Mouse (Mus musculus): ENCODE results near the gene Vmn1r27. TPM values are rescaled to one million over a fixed set of nuclear protein-coding genes. Genes with fewer than 3 reads are reported as not detected.

Gene Vmn1r27
- polyA plus RNA-seq (2012; ENCODE audit: insufficient read depth, insufficient read length, missing spikeins), result not detected in 2 replicates

DNA sequence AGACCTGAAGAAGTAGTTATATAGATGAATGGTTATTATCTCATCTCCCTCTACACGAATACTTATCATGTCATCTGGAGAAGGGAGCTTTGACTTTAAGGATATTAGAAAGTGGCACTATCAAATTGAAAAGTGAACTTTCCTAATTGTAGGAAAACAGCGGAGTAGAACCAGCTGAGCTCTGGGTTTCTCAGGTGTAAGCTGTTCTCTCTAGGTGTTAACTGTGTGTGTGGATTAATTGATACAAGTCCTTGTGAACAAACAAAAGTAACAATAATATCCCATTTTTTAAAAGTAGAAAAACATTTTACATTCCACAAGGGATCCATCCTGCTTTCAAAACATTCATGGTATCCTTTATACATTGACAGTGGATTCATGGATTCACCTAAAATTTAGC, at the start of gene Vmn1r27:
Vmn1r27 (minus strand) TSS at position 101 of the 400 bp plus-strand sequence.
- no peak within 1 kb of the TSS for H3K27ac ChIP-seq (replicated peaks; ENCODE audit: low read depth, low read length)
- no peak within 1 kb of the TSS for H3K4me3 ChIP-seq (ENCODE audit: insufficient read depth, low read depth, low read length)
- H3K4me1 ChIP-seq (ENCODE audit: control insufficient read depth, insufficient read depth, insufficient read length, low read length), result no peaks in the 10 kb centered on the region

- H3K4me3 ChIP-seq (ENCODE audit: insufficient read depth, low read depth, low read length), result no peak within 1 kb of the TSS
- no peaks in the 10 kb centered on the region for H3K4me1 ChIP-seq (ENCODE audit: control insufficient read depth, insufficient read depth, insufficient read length, low read length)
- H3K27ac ChIP-seq (replicated peaks; ENCODE audit: low read depth, low read length), result no peak within 1 kb of the TSS
These were observed 43.1 kb upstream of the Vmn1r27 start, which contains the start of gene Vmn1r28 for GRCm38 (mm10) chr6:58261737-58262136. Gene Vmn1r28 (plus strand): TSS chr6:58262037.

DNA sequence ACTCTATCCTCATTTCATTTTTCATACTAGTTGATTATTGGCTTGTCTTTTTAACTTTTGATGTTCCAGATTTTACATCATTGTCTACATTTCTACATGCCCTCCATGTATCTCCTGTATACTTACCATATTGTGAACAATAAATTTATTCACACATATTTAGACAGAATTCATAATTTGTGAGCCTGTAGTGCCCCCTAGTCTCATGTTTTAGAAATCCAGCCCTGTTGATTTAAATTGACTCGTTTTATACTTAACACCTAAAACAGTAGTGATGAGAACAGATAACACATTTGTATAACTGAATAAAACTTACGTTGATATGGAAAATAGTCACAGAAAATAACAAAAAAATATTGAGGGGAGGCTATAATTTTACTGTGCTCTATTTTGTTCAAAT, 2.5 kb downstream of the Vmn1r27 start:
- H3K27ac ChIP-seq (replicated peaks; ENCODE audit: low read depth, low read length), result no peak overlapping the region
- H3K4me3 ChIP-seq (ENCODE audit: insufficient read depth, low read depth, low read length), result no peak overlapping the region
- no peaks in the 10 kb centered on the region for H3K4me1 ChIP-seq (ENCODE audit: control insufficient read depth, insufficient read depth, insufficient read length, low read length)

Other genes starting within 250 kb of the Vmn1r27 start
- gene Vmn1r25, start 238.0 kb downstream of the Vmn1r27 start, polyA plus RNA-seq (2012; ENCODE audit: insufficient read depth, insufficient read length, missing spikeins), result not detected in 2 replicates
- gene Vmn1r26, start 203.7 kb downstream of the Vmn1r27 start, polyA plus RNA-seq (2012; ENCODE audit: insufficient read depth, insufficient read length, missing spikeins), result not detected in 2 replicates
- not detected in 2 replicates for gene Vmn1r28, start 43.2 kb upstream of the Vmn1r27 start, polyA plus RNA-seq (2012; ENCODE audit: insufficient read depth, insufficient read length, missing spikeins)
- gene Vmn1r29, start 82.7 kb upstream of the Vmn1r27 start, polyA plus RNA-seq (2012; ENCODE audit: insufficient read depth, insufficient read length, missing spikeins), result not detected in 2 replicates
- not detected in 2 replicates for gene Vmn1r30, start 224.6 kb upstream of the Vmn1r27 start, polyA plus RNA-seq (2012; ENCODE audit: insufficient read depth, insufficient read length, missing spikeins)